Mouse (Mus musculus) hindbrain, embryonic 13.5 days (tissue): Measurements from ENCODE around the gene Plekha8. TPM values are rescaled to one million over a fixed set of nuclear protein-coding genes. Genes with fewer than 3 reads are reported as not detected.

Experiments used
- ATAC-seq: fragments of 200-750 bp; cut with Nextera tagmentation; 2 replicates; pipeline ENCODE4 v1.8.0; 2017; ENCODE audit warnings: moderate TSS enrichment; ENCODE audit not compliant: low FRiP score
- H3K27ac ChIP-seq: fragments of 300-500 bp; sonication (generic); 2 replicates; pipeline ENCODE4 v1.5.1; 2015; ENCODE audit warnings: inconsistent platforms, mild to moderate bottlenecking, moderate library complexity
- H3K27me3 ChIP-seq: fragments of 300-500 bp; sonication (generic); 2 replicates; pipeline ENCODE4 v1.6.1; 2015; ENCODE audit warnings: mild to moderate bottlenecking, inconsistent platforms
- H3K36me3 ChIP-seq: fragments of 300-500 bp; sonication (generic); 2 replicates; pipeline ENCODE4 v1.6.1; 2015; ENCODE audit warnings: mild to moderate bottlenecking, inconsistent platforms
- H3K4me1 ChIP-seq: fragments of 300-500 bp; sonication (generic); replicated peaks from 2 replicates; pipeline ENCODE4 v1.6.1; 2015; ENCODE audit warnings: inconsistent platforms
- H3K4me2 ChIP-seq: fragments of 300-500 bp; sonication (generic); 2 replicates; pipeline ENCODE4 v1.6.1; 2015; ENCODE audit warnings: inconsistent platforms, mild to moderate bottlenecking, moderate library complexity
- H3K4me3 ChIP-seq: fragments of 300-500 bp; sonication (generic); 2 replicates; pipeline ENCODE4 v1.5.1; 2015; ENCODE audit warnings: mild to moderate bottlenecking, inconsistent platforms
- H3K9ac ChIP-seq: fragments of 300-500 bp; sonication (generic); 2 replicates; pipeline ENCODE4 v1.6.1; 2015; ENCODE audit warnings: mild to moderate bottlenecking, inconsistent platforms
- H3K9me3 ChIP-seq: fragments of 300-500 bp; sonication (generic); 2 replicates; pipeline ENCODE4 v1.6.1; 2016; ENCODE audit warnings: inconsistent platforms
- WGBS: fragments of 180-500 bp; shearing (Covaris S2); methylation state at CpG from one replicate; pipeline ENCODE4 v1.1.7; 2015; 5-methylcytosine and 5-hydroxymethylcytosine counted together
- polyA plus RNA-seq: library from polyadenylated mRNA; unstranded; fragments of >200 nt; fragmentation: Nextera tagmentation; extraction: Ambion mirVana; gene quantifications from 2 replicates; pipeline ENCODE4 v1.2.1, GENCODE M21; 2015

The Plekha8 gene
- polyA plus RNA-seq, 1 experiment from 2014 or later, result 8.8 TPM

GRCm38 (mm10) chr6:54691368-54692116 lies 96.6 kb downstream of the Plekha8 start:
- Histone ChIP-seq H3K4me1 (no peaks in the 10 kb centered on the region), H3K36me3 (peaks cover 69% of the 10 kb centered on the region), H3K4me2 (no peak overlapping the region), H3K9me3 (no peaks in the 10 kb centered on the region), H3K27ac (no peak overlapping the region), H3K4me3 (no peak overlapping the region), H3K9ac (no peak overlapping the region), H3K27me3 (0 out of 2 replicates have a peak, but pooled peaks cover 3% of the 10 kb centered on the region)
- ATAC-seq, result no peak
- WGBS, result 74% methylated on average over 14 of the region's 14 CpGs

DNA sequence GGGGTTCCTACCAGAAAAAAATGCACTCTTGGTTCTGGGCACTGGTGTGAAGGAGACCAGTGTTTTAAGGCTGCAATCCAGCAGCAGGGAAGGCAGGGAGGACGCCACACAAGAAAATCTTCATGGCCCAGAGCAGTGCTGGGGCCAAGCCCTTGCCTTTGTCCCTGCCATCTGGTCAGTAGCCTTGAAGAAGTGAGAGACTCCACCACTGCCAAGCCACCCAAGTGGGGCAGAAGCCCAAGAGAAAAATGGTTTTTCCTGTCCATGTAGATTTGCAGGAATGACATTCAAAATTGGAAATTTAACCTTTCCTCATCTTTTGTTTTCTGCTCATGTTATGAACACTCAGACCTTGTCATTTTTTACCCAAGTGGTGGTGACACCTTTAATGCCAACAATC lies 97.3 kb downstream of the Plekha8 start:
- ATAC-seq, result no peak
- Histone ChIP-seq H3K9me3 (no peaks in the 10 kb centered on the region), H3K4me2 (no peak overlapping the region), H3K27ac (no peak overlapping the region), H3K4me3 (no peak overlapping the region), H3K27me3 (0 out of 2 replicates have a peak, but pooled peaks cover 6% of the 10 kb centered on the region), H3K9ac (no peak overlapping the region), H3K4me1 (no peaks in the 10 kb centered on the region), H3K36me3 (peaks cover 74% of the 10 kb centered on the region)
- WGBS, result 76% methylated on average over 1 of the region's 1 CpGs

GRCm38 (mm10) chr6:54693286-54693685 lies 98.4 kb downstream of the Plekha8 start:
- Histone ChIP-seq H3K4me1 (no peaks in the 10 kb centered on the region), H3K27me3 (peaks cover 9% of the 10 kb centered on the region; the same call in 1 of the 2 replicates), H3K4me3 (no peak overlapping the region), H3K4me2 (no peak overlapping the region), H3K27ac (no peak overlapping the region), H3K9ac (no peak overlapping the region), H3K9me3 (no peaks in the 10 kb centered on the region), H3K36me3 (peaks cover 78% of the 10 kb centered on the region)
- ATAC-seq, result no peak
- 93% methylated on average over 6 of the region's 6 CpGs for WGBS

Other genes with a start within 250 kb of the Plekha8 start
- gene Wipf3, start 165.5 kb upstream of the Plekha8 start, polyA plus RNA-seq, result 3.2 and 3.5 TPM in 2 replicates
- gene Scrn1, start 28.6 kb upstream of the Plekha8 start, polyA plus RNA-seq, result 87.1 and 91.6 TPM in 2 replicates
- 10.6 and 11.9 TPM in 2 replicates for gene Fkbp14, start 2.2 kb downstream of the Plekha8 start, polyA plus RNA-seq
- gene Mturn, start 86.5 kb downstream of the Plekha8 start, polyA plus RNA-seq, result 71.0 and 75.9 TPM in 2 replicates
- gene Znrf2, start 221.8 kb downstream of the Plekha8 start, polyA plus RNA-seq, result 5.6 and 5.9 TPM in 2 replicates